Mouse (Mus musculus): ENCODE measurements at regions not wholly inside any gene's neighbourhood (a gene's known extent, or its start where the extent isn't known, plus 50 kb on each side); places are given as distances from the start of the nearest gene placed in this dataset.

DNA sequence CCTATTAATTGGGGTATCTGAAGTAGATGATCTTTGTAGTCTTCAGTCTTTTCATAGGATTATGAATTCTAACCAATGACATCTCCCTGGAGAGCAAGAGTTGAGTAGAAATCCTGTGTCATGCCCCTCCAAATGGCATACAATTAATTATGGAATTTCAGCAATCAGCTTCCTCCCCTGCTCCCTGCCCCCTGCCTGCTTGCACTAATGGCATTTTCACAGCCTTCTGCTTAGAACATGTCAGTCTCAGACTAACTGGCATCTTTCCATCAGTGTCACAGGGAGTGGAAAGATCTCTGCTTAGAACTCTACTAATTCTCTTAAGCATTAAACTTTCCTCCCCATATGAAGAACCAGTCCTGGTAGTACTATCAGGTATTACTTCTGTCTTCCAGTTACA is 581.8 kb upstream of the Camk1g start:
- DNase-seq (ENCODE audit: low spot score) = no peak

DNA sequence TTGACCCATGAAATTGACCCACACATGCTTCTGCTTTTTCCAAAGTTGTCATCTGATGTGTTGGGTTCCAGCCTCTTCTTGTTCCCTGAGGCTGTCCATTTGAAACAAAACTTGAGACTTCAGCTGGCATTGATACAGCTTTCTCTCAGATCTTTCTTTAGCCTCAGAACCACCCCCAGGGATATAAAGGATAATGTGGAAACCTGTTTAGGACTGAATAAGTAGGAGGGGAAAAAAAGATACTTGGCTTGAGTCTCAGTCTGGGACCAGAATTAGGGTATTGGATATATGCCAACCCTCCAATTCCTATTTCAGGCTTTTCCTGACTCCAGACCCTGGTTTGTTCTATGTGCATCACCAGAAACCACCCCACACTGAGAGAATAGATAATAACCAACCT is 579.7 kb upstream of the Camk1g start:
- no peak for DNase-seq (ENCODE audit: low spot score)

DNA sequence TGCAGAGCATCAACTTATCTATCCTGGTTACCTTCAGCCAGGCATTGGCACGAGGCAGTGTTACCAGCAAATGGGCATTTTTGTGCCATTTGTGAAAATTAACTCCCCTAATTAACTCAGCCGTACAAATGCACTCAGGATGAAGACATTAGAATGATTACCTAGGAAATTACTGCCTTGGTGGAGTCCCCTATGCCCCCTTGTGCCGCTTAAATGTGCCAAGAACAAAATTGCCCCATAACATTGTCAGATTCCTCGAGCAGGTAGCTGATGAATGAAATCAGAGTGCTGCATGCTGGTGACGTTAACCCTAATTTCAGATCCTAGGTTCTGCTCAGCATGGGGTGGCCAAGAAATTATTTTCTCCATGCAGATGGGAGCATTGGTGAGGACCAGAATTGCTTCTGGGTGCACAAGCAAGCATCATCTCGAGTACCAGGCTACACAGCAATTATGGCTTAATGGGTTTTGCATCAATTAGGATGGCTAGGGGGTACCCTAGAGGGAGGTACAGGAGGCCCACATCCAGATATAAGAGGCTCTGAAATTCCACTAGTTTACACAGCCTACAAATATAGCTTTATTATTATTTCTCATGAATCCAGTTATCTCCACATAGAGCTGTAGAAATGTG is 577.0 kb upstream of the Camk1g start:
- DNase-seq (ENCODE audit: low spot score) = no peak

DNA sequence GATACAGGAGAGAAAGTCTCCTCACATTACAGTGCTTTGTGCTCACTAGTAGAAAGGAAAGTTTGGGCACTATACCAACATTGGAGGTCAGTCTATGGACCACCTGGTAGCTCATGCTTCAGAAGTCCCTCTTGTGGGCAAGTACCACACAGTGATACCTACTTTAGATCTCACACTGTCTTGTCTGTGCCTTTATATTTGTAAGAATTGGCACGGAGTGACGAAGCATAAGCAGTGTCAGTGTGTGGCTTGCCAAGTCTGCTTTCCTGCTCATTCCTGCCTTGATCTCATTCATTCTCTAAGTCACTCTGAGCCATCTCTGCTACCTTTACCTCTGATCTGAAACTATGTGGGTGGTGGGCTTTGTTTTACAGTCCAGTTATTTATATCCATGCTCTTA is 565.9 kb upstream of the Camk1g start:
- DNase-seq (ENCODE audit: low spot score) = no peak

DNA sequence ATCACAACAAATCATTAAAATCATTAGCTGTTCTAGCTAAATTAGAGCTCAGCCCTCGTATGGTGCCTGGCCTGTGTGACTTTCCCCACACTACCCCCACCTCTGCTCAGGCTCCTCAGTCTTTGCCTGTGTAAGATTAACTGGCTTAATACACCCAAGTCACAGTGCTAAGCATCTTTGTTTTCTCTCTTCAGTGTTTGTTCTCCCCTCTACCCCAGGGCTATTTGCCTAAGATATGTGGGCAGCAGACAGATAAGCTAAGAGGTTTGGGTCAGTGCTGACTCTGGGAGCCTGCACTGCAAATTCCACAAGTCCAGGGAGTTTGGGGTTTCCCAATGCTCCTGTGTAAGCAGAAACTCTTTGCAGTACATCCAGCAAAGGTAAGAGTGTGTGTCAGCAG is 564.2 kb upstream of the Camk1g start:
- no peak for DNase-seq (ENCODE audit: low spot score)

DNA sequence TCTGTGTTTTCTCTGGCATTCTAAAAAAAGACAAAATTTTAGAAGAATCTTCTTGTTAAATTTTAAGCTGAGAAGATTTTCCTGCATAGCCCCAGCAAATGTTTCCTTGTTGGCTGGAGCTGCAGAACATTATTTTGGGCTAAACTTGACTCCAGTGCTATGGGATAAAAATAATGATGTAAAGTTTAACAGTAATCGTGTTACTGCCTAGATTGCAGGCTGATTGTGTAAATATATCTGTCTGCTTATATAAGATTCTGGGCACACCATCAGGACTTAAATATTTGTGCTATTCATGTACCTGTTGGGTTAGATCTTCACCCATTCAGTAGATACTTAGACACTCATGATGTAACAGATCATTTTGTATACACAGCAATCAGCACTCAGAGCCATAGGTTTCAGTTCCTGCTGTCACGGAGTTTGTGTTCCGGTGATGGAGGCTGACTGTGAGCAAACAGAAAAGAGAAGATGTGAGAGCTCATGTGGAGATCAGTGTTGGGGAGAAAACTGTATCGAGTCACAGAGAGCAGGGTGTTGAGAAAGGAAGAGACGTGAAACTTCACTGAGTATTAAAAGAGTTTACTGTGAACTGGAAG is 561.1 kb upstream of the Camk1g start:
- DNase-seq (ENCODE audit: low spot score) = no peak

DNA sequence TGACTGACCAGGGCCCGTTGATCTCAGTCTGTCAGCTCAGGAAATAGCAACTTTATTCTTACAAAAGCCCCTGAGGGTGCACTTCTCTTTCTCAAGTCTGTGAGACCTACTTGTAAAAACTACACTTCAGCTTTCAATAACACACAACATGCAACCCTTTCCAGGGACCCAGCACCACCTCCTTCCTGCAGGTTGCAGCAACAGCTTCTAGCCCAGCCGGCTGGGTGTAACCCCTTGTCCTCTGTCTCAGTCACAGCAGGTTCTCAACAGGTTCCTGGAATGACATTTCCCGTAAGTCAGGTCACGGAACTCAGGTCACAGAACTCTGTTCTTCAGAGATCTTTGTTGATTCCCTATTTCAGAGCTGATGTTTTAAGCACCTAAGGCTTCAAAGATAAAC is 558.5 kb upstream of the Camk1g start:
- DNase-seq (ENCODE audit: low spot score) = no peak

DNA sequence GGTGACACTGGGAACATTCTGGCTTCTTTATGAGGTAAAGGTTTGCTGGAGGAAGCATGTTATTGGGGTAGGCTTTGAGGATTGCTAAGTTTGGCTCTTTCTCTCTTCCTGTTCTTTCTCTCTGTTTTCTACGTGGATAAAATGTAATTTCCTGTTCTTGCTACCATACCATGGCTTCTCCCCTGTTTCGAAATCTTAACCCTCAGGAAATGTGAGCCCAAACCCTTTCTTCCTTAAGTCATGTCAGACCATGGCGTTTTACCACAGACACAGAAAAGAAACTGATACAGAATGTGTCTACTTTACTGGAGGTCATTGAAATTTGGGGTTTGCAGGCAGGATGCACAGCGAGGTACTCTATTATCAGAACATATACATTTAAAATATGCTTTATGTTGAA is 552.7 kb upstream of the Camk1g start:
- no peak for DNase-seq (ENCODE audit: low spot score)

DNA sequence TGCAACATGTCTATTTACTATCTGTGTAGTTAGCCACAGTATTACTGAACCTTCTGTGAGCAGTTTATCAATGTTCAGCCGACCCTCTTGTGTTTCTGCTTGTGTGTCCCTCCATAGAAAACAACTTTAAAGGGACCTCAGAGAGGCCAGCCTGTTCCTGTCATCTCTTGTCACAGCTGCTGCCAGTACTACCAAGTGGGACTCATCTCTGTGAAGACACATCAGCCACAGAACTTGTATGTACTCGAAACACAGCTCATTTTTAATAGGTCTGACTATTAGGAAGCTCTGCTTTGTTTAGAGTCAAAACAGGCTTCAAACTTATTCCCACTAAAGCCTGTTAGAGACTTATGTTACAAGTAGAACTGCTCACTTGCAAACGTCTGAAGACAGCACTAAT is 549.1 kb upstream of the Camk1g start:
- no peak for DNase-seq (ENCODE audit: low spot score)

DNA sequence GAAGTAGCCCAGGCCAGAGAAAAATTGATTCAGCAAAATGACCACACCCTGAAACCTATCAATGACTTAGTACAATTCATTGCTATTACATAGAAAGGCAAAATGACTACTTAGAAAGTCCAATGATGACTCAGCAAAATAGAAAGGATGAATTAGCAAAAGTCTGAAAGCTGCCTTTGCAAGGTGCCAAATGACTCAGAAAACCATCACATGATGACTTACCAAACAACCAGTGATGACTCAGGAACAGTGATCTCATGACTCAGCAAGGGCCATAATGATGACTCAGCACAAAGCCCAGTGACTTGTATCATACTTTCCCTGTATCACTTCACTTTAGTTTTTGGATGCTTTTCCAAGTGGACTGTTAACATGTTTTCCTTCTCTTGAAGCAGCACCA is 535.6 kb upstream of the Camk1g start:
- DNase-seq (ENCODE audit: low spot score) = no peak

DNA sequence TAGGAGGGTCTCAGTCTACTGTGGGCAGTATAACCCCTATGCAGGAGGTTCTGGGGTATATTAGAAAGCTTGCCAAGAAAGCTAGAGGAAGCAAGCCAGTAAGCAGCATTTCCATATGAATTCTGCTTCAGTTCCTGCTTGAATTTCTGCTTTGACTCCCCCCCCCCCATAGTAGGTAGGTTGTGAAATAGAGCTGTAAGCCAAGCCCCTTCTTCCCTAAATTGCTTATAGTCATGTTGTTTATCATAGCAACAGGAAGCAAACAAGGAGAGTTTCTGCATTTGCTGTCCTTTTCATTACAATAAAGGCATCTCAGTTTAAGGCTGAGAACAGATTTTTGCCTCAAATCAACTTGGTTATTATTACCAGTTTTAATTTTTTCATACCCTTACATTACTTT is 524.0 kb upstream of the Camk1g start:
- no peak for DNase-seq (ENCODE audit: low spot score)

DNA sequence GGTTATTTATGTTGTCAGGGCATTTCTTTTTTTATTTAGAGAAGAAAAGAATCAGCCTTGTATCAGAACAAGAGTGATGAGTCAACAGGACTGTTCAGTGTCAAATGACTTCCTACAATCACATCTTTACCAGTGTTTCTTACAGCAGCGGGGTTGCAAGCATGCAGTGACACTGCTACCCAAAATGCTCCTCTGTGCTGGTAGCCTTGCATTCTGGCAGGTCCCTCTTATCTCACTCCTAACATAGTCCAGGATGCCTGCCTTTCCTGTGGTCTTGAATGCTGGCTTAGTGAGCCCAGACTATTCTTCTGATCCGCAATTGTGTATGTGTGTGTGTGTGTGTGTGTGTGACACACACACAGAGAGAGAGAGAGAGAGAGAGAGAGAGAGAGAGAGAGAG is 506.4 kb upstream of the Camk1g start:
- no peak for DNase-seq (ENCODE audit: low spot score)

DNA sequence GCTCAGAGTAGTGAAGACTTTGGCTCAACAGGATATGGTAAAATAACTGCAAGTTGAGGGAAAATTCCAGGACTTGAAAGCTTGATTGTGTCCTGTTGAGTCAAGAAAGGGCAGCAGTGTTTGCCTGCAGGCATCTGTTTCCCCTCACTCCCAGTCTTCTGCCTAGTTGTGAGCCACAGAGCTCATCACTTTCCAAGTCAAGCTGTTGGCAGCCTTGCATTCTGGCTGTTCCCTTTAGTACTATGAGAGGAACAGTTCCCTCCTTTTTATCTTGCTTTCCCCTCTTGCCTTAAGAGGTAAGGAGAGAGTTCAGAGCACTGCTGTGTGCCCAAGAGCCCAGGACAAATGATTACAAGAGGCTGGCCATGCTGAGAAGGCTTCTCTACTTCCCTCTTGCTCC is 506.0 kb upstream of the Camk1g start:
- no peak for DNase-seq (ENCODE audit: low spot score)

DNA sequence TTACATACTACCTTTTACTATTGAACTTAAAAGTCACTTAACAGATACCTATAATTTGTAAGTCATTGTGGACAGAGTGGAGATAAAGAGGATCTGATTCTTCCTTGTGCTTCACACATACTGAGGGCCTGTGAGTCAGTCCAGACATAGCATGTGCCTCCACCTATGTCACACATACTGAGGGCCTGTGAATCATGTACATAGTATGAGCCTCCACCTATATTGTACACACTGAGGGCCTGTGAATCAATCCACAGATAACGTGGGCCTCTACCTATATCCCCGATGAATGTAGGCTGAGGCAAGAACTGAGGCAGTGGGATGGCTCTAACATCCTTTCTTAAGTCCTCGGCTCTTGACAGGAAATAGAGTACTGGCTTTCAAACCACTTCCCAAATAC is 505.2 kb upstream of the Camk1g start:
- DNase-seq (ENCODE audit: low spot score) = no peak

DNA sequence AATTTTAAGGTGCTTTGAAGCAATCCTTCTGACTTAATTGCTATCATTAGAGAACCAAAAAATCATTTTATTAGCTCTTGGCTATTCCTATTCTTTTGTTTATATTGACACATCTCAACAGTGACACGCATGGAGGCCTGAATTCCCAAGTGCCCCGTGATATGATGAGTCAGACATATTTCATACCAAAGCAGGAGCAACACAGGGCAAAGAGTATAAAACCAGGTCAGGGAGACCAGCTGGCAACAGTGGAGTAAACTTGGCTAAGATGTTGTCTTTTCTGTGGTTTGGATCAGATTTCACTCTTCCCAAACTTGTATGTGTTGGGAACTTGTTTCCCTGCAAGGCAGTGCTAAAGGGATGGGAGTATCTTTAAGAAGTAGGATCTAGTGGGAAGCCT is 500.6 kb upstream of the Camk1g start:
- DNase-seq (ENCODE audit: low spot score) = no peak

DNA sequence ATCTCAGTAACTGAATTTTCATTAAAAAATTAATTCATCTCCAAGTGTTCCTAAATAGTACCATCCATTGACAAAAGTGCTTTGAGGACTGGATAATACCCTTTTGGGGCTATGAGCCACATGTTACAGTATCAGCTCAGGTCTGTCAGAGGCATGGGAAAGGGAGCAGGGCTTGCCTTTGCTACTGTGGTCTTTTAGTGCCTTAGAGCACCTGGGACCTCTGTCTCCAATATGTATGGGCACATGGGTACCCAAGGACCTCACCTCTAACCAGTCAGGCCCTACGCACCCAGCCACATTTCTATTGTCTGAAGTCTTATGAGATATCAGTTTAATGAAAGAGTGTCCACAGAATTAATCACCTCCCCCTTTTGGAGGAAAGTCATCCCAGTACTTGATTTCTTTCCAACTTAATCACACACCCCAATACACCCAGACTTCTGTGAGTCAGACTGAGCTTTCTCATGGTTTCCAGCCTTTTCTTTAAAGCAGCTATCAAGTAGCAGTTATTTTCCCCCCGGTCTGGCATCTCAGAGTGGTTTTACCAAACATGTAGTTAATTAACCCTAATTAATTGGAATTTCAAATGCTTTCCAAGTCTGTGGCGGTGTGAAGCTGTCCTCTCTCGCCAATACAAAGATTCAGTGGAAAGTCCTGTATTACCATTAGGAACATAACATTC is 498.7 kb upstream of the Camk1g start:
- DNase-seq (ENCODE audit: low spot score) = no peak

DNA sequence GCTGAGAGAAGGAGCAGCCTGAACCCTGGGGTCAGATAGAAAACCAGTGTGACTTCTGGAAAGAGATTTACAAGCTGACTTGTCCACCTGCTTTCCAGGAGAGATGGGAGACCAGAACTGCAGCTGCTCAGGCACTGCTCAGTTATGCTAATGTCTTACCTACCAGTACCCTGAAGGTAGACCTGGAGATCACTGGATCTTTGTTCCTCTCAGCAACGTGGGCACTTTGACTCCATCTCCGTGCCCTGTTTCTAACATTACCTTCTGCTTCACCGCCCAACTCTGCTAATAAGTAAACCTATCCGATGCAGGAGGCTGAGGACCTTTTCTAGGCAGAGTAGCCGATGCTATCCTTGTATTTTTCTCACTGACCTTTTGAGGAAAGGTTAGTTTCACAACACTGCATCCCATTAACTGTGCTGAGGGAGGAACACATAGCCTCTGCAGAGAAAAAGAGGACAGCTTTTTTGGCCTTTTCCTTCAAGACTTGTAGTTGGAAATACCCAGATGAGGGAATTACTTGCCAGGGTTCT is 490.7 kb upstream of the Camk1g start:
- no peak for DNase-seq (ENCODE audit: low spot score)

DNA sequence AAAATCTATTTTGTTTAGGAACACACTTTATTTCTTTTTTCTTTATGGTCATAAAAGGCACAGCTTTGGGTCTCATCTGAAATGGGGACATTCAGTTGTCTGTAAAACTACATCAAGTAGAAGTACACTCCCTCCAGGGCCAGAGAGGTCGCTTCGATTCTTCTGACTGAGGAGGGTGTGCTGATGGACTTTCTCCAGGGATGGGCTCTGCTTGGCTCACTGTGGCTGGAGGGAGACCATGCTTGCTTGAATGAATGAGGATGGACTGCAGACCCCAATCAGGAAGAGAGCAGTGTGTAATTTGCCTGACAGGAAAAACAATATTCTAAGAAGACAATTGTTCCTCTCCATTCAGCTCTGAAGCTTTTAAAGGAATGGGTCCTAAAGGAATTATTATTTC is 490.3 kb upstream of the Camk1g start:
- no peak for DNase-seq (ENCODE audit: low spot score)

DNA sequence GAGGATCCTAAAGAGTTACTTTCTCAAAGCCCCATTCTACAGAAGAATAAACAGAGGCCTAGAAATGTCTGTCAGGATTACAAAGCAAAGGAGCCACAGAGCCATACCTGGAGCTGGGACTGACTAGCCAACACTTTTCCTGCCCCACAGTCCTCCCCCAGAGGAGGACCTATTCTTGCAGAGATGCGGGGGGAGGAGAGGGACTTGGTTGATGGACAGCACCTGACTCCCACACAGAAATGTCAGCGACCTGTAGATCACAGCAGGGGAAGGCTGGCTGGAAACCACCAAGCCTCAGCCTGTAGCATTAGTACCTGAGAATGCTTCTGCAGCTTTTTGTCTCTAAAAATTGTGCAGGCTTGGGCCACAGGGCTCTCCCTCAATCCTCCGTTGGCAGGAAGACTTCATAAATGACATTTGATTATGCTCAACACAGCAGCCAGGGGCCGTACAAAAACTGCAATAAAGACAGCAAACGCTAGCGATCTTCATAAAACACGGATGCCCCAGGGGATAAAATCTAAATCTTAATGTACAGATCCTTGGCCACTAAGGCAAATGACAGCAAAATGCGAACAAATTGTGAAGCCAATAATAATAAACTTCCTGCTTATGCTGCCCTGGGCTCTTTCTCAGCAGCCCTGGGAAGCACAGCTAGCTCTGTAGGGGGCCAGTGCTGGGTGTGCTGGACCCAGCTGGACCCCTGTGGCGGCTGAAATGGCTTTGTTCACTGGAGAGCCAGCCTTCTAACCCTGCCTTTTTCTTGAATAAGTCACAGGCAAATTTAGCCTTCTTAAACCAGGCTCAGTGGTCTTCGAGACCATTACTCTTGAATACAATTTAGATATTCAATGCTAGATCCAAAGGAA is 489.4 kb upstream of the Camk1g start:
- no peak for DNase-seq (ENCODE audit: low spot score)

DNA sequence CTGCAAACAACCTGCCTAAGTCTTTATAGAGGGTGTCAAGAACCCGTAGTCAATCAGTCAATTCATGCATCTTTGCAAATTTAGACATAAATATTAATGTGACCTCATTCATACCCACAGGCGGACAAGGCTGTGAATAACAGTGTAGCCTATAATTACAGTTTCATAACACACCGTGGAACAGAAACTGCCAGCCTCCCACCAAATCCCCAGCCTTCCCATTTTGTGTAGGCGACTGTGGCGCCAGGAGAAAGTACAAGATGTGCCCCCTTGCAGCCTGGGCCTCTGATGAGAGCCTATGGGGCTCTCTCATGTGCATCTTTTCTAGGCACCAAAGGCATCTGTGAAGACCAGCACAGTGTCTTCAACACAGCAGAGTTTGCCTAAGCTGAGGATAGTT is 477.8 kb upstream of the Camk1g start:
- no peak for DNase-seq (ENCODE audit: low spot score)

DNA sequence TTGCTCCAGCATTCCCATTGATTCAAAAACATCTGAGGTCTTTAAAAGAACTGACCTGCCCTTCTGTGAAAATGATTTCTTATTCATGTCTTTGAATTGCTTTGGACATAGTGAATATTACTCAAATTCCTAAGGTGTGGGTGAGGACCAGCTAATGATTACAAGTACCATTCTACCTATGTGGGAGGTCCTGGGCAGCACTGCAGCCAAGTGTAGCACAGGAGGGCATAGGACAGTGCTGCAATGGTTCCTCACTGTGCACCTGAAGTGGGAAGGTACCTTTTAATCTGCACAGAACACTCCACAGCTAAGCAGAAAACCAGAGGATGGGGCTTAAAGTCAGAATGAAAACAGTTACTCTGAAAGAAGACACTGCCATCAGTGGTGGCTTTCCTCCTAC is 474.8 kb upstream of the Camk1g start:
- no peak for DNase-seq (ENCODE audit: low spot score)

DNA sequence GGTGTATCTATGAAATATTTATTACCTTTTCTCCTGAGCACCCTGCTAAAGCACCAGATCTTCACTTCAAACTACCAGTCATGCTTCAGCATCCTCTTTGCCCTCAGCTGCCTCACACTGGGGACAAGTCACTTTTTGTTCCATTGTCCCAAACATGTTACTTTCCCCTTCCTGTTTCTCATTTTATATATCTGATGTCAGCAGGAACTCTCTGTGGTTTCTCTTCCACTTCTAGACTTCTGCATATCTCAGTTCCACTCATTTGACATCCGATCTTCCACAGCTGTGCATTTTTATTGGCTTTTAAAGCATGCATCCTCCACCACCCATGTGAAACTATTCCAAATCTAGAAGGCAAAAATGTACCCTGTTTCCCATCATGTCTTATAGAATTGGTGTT is 474.4 kb upstream of the Camk1g start:
- no peak for DNase-seq (ENCODE audit: low spot score)
